Mouse (Mus musculus): Measurements from ENCODE around the gene Elp6. TPM values are rescaled to one million over a fixed set of nuclear protein-coding genes. Genes with fewer than 3 reads are reported as not detected.
"Not testable (repeated sequence)": the region's sequence is repeated elsewhere in the genome, so short reads cannot be mapped to it uniquely, and the experiment has no call there.

Gene Elp6
- total RNA-seq, 2 experiments from 2014 or later = 4.5 to 4.7 TPM

- no peak for DNase-seq
Measured at GRCm38 (mm10) chr9:110315410-110315809, 10.4 kb downstream of the Elp6 start.

DNA sequence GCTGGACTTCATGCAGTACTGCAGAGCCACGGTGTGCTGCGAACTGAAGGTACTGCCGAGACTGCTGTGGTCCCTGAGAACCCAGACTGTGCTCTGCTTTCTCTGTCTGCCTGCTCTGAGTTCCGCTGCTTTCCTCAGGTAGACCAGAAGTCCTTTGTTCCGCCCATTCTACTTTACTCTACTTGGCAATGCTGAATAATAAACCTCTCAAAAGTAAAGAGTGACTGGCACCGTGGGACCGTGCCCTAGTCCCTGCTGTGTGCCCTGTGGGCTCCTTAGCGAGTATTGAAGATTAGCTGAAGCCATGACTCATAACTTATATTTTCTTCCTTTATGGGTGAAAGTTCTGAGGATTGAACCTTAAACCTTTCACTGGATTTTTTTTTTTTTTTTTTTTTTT is 10.9 kb downstream of the Elp6 start:
- no peak for DNase-seq
- intact Hi-C loops (cut with DNase I) = no loop called here

More at GRCm38 (mm10) chr9:110315410-110315809, 10.4 kb downstream of the Elp6 start:
- intact Hi-C loops (cut with DNase I) = no loop called here

GRCm38 (mm10) chr9:110316503-110316902 is 11.5 kb downstream of the Elp6 start:
- no peak for DNase-seq

GRCm38 (mm10) chr9:110320769-110321168 is 15.8 kb downstream of the Elp6 start:
- DNase-seq = no peak
- intact Hi-C loops (cut with DNase I) = no loop called here

More at GRCm38 (mm10) chr9:110316503-110316902, 11.5 kb downstream of the Elp6 start:
- intact Hi-C loops (cut with DNase I) = no loop called here

GRCm38 (mm10) chr9:110322972-110323371 is 18.0 kb downstream of the Elp6 start:
- intact Hi-C loops (cut with DNase I) = no loop called here
- DNase-seq = no peak

DNA sequence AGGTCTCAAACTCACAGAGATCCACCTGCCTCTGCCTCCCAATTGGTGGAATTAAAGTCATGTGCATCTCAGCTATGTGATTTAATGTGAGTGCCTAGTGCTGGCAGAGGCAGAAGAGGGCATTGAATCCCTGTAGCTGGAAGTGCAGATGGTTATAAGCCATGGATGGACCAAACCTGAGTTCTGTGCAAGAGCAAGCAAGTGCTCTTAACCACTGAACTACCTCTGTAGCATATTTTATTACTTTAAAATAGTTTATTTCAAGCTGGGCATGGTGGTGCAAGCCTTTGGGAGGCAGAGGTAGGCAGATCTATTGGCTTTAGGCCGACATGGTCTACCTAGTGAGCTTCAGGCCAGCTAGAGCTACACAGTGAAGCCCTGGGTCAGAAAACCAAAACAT is 19.2 kb downstream of the Elp6 start:
- no peak for DNase-seq
- intact Hi-C loops (cut with DNase I) = no loop called here

DNA sequence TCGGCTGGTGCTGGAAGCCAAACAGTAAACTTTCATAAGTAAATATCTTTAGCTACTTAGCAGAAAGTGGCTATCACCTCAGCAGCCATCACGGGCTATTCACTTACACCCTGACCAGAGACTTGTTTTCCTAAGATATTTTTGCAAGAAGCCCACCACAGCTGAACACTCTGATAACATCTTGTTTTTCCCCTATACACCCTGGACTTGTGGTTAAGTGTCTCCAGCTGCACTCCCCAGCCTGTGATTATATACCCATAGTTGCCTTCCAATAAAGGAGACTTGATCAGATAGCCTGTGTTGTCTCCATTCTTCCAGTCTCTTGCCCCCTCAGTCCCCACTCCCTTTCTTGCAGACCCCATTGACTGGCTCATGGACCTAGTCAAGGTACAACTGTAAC is 23.2 kb downstream of the Elp6 start:
- DNase-seq = no peak
- intact Hi-C loops (cut with DNase I) = no loop called here

DNA sequence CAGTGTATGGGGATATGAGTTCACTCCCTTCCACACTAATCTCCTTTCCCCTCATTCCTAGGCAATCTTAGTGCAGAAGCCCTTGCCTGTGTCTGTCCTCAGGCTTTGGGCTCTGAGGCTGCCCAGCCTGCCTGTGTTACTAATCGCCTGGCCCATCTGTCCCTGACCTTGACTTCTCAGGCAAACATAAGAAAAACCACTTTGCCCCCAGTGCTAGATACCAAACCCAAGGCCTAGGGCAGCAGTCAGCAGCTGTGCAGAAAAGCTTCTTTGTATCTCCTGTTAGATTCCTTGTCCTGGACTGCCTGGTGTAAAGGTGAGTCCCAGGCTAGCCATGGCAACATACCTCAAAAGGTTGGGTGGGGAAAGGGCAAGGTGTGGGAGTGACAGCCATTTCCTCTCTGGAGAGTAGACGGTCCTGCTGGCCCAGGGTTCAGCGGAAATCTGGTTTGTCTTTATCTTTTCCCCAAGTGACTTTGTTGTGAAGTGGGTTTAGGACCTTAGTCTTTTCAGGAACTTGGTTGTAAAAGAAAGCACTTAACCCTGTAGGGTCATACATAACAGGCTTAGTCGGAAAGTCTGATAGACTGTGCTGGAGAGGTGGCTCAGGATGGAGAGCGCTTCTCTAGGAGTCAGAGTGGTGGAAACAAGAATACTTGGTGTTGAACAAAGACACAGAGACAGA is 24.1 kb downstream of the Elp6 start:
- intact Hi-C loops (cut with DNase I) = no loop called here
- DNase-seq = no peak

DNA sequence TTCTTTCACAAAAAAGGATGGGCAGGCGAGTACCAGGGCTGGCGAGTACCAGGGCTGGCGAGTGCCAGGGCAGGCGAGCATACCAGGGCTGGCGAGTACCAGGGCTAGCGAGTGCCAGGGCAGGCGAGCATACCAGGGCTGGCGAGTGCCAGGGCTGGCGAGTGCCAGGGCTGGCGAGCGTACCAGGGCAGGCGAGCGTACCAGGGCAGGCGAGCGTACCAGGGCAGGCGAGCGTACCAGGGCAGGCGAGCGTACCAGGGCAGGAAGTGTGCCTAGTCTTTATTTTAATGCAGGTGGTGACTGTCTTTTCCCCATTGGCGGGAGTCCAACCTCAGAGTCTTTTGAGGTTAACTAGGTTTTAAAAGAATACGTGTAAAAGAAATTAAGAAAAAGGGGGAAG is 24.7 kb downstream of the Elp6 start:
- no peak for DNase-seq

GRCm38 (mm10) chr9:110330341-110330740 is 25.4 kb downstream of the Elp6 start:
- intact Hi-C loops (cut with DNase I) = loop anchor here (5.0 kb wide), 1 partner anchor 77 kb away; the partner anchor contains the start of gene Ptpn23
- DNase-seq = no peak

More for the DNA sequence above, 24.7 kb downstream of the Elp6 start:
- intact Hi-C loops (cut with DNase I) = loop anchor here (5.0 kb wide), 1 partner anchor 78 kb away; the partner anchor contains the start of gene Ptpn23

- intact Hi-C loops (cut with DNase I) = loop anchor here (5.0 kb wide), 1 partner anchor 76 kb away; the partner anchor contains the start of gene Ptpn23
- DNase-seq = not testable (repeated sequence)
Measured at GRCm38 (mm10) chr9:110330913-110331312, 25.9 kb downstream of the Elp6 start.

DNA sequence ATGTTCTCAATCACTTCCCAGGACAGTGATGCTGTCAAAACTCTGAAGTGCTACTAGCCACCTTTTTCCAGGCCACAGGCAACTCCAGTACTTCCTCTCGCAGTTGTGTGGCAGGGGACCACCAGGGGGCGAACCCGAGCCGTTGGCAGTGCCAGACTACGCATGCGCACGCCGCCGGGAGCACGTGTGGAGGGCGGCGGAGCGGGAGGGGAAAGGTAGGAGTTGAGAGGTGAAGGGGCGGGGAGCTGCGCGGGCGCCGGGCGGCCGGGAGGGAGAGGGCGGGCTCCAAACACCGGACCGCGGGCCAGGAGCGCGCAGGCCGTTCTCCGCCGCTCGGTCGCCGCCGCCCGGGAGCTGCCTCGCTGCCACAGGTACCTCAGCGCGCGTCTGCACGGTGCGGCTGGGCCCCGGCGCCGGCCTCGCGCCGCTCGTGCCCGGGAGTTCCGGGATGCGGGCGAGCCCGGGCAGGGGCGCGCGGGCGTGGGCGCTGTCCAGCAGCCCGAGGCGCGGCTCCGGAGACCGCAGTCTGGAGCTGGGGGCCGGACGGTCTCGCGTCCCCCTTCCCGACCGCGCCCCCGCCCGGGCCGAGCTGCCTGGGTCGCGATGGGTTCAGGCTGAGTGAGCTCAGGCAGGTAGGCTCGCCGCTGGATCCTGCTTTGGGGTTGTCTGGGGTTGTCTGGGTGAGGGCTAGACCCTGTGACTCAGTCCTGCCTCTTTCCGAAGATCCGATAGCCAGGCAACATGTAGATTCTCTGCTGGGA is 28.3 kb downstream of the Elp6 start, which contains the start of gene Scap:
Gene Scap (plus strand): TSS at position 154 of the 761 bp plus-strand sequence.
- DNase-seq = peak; percentile 97 to 98
- intact Hi-C loops (cut with DNase I) = loop anchor here (5.0 kb wide), 1 partner anchor 74 kb away; the partner anchor contains the start of gene Ptpn23

DNA sequence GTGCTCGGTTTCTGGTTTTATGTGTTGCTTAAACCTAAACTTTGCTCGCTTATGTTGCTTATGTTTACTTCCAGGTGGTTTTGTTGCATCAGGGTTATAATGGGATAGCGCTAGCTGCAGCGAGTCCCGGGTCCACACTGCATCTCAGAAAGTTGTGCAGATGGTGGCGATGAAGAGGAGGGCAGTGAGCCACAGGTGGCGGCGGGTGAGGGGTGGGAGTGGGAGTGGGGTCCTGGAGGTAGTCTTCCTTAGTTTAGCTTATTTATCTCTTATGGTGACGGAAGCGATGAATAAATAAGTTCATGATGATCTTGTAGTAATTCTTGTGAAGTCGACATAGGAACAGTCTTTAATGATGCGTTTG is 28.9 kb downstream of the Elp6 start:
- DNase-seq = no peak
- intact Hi-C loops (cut with DNase I) = loop anchor here (5.0 kb wide), 1 partner anchor 73 kb away; the partner anchor contains the start of gene Ptpn23

GRCm38 (mm10) chr9:110334849-110335248 is 29.9 kb downstream of the Elp6 start:
- DNase-seq = no peak
- intact Hi-C loops (cut with DNase I) = loop anchor here (5.0 kb wide), 1 partner anchor 72 kb away; the partner anchor contains the start of gene Ptpn23

- intact Hi-C loops (cut with DNase I) = no loop called here
- DNase-seq = no peak
Measured at GRCm38 (mm10) chr9:110340037-110340750, 35.2 kb downstream of the Elp6 start.

DNA sequence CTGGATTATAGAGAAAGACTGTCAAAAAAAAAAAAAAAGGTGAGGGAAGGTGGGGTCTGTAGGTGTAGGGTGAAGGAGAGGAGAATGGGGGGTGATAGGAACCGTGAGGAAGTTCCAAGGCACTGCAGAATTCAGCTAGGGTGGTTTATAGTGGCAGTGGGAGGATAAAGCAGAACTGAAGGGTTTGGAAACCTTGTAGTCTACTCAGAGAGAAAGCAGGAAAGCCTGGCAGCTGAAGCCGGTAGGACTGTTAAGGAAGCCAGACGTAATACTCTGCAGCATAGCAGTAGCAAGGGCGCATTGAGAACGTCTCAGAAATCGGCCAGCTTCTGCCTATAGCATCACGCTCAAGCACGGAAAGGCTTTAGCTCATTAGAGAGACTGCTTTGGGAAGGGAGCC is 37.0 kb downstream of the Elp6 start:
- intact Hi-C loops (cut with DNase I) = no loop called here
- DNase-seq = no peak

DNA sequence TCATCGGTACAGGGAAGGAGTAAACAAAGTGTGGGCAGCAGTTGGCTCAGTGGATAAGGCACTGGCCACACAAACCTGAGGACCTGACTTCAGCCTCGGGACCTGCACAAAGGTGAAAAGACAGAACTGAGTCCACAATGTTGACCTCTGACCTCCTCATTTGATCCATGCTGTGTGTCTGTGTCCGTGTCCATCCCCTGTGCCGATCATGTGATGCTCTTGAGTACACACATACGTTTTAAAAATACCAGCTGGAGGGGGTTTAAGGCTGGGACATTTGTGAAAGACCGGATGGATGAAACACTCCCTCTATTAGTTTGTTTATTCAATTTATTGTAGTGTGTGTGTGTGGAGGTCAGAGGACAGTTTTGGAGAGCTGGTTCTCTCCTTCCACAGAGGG is 38.8 kb downstream of the Elp6 start:
- intact Hi-C loops (cut with DNase I) = no loop called here
- no peak for DNase-seq

GRCm38 (mm10) chr9:110345057-110345739 is 40.2 kb downstream of the Elp6 start:
- intact Hi-C loops (cut with DNase I) = no loop called here
- no peak for DNase-seq

DNA sequence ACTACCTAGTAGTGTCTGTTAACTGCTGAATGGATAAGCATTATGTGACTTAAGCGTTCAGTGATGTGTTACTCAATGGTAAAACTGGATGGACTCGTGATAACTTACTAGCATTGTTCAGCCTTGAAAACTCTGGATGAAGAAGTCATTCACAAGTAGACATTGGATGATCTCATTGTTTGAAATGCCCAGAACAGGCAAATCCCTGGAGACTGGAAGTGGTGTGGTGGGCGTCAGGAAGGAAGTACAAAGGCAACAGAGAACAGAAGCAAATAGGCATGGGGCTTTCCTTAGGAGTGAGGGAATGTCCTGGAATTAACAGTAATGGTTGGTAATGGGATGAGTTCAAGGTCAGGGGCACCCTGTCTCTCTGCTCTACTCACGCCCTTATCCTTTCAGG is 43.9 kb downstream of the Elp6 start:
- intact Hi-C loops (cut with DNase I) = no loop called here
- no peak for DNase-seq

DNA sequence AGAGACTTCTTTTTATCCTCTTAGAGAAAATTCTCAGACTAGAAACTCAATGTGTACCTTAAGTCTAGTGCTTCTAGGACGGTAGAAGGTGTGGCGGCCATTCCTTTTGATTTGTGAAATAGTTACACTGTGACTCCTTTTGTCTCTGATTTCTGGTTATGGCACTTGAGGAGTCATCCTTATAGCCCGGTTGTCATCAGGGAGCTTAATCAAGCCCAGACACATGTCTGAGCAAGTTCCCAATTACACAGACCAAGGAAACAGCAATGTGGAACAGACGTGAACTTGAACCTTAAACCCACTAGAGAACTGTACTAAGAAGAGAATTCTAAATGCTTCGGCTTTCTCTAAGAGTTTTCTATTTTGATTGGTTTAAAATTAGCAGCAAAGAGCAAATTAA is 45.2 kb downstream of the Elp6 start:
- no peak for DNase-seq

More for the DNA sequence above, 45.2 kb downstream of the Elp6 start:
- intact Hi-C loops (cut with DNase I) = no loop called here
